Mouse (Mus musculus) mouse embryonic stem cell (cell line): ENCODE results near the gene Rapgef4.
"Not testable (repeated sequence)": the region's sequence is repeated elsewhere in the genome, so short reads cannot be mapped to it uniquely, and the experiment has no call there.

ENCODE experiments used
- in situ Hi-C, 2 experiments: fragments of 300-500 bp; cut with MboI; formaldehyde crosslinking; loops; 1 replicate in 1 of 2; 3 replicates in 1 of 2; pipeline ENCODE4 v1.14.3; 2019 to 2020; ENCODE audit warnings: low sequenced_read_pairs in 2 of 2, low pct_unique_long_range_greater_than_20kb in 1 of 2, mixed read lengths in 1 of 2; ENCODE audit not compliant: unreplicated experiment in 1 of 2

Gene Rapgef4

DNA sequence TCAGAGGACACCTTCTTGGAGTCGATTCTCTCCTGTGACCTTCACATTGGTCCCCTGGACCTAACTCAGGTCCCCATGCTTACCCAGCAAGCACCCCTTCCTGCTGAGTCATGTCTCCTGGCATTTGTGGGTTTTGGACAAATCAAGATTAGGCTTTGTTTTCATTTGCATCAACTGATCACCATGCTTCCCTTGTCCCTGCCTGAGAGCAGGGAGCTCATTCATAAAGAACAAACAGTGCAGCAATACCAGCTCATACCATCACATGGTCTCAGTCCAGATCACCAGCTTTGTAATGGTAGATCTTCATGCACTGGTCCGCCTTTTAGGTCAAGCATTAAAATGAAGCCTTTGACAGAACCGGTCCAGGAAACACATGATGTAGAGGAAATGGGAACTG, 144.7 kb downstream of the Rapgef4 start:
- in situ Hi-C loops, result no loop called here

DNA sequence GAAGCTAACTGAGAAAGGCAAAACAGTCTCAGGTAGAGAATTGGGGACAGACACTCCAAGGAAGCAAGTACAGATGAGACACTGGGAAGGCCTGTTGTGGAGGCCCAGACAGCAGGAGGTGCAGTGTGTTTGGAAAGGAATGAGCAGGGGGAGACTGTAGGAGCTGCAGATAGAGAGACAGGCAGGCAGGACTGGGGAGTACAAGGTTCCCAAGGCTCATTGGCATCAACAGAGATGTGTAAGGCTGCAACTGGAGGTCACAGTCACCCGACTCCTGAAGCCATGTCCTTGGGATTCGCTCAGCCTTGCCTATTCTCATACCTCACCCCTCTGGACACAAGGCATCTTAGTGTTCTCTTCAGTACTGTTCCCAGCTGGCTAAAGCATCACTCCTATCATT, 145.4 kb downstream of the Rapgef4 start:
- in situ Hi-C loops, result no loop called here

DNA sequence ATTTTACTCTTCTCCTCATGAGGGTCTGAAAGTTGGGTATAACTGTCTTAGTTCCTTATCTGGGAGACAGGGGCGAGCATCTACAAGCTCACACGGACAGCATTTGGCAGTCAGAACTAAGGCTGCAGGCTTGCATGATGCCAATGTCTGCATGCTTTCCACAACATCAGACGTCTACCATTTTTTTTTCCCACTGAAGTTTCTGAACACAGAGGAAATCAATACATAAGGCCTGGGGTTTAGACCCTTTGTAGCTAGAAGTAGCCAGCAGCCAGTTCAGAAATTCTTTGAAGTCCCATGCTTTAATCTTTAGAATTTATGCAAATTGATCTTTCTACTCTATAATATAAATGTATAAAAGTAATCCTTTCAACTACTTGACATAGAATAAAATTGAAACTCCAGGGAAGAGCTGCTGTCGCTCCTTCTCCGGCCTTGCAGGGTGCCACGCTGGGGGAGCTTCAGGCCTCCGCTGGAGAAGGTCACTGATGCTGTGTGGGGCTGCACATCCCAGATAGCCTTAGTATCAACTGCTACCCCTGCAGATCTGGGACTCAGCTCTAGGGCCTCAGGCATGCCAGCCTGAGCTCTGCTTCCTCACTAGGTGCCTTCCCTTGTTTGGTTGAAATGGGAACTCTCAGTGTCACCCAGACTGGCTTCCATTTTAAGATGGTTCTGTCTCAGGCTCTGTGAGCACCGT, 148.7 kb downstream of the Rapgef4 start:
- in situ Hi-C loops, result no loop called here

DNA sequence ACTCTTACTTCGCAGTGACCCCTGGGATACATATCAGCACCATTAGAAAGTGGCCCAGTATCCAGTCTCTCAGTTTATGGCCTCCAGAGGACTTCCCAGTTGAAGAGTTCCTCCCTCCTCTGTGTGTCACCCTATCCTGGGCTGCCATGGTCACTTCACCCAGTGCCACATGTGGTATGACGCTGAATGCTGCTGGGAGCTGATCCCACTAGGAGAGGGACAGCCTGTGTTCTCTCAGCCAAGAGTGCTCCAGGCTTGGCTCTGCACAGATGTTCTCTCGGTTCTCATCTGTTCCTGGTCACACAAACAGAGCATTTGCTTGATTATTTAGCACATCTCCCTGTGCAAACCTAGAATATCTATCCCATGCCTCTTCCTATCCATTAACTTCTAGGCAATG, 151.2 kb downstream of the Rapgef4 start:
- in situ Hi-C loops, result no loop called here

DNA sequence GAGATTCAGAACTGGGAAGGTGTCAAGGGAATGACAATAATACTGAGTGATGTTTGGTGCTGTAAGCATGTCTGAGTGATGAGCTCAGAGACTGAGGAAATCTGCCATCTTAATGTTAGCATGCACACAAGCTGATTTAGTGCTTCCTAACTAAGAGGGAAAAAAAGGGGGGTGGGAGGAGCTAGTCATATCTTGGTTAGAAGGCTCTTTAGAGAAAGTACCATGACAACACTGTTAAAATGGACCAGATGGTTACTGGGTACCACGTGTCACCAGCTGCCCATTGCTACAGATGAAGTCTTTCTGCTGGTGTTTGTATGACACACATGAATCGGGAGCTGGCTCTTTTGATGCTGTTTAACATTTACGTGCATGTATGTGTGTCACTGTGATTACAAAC, 155.0 kb downstream of the Rapgef4 start:
- in situ Hi-C loops, result no loop called here

DNA sequence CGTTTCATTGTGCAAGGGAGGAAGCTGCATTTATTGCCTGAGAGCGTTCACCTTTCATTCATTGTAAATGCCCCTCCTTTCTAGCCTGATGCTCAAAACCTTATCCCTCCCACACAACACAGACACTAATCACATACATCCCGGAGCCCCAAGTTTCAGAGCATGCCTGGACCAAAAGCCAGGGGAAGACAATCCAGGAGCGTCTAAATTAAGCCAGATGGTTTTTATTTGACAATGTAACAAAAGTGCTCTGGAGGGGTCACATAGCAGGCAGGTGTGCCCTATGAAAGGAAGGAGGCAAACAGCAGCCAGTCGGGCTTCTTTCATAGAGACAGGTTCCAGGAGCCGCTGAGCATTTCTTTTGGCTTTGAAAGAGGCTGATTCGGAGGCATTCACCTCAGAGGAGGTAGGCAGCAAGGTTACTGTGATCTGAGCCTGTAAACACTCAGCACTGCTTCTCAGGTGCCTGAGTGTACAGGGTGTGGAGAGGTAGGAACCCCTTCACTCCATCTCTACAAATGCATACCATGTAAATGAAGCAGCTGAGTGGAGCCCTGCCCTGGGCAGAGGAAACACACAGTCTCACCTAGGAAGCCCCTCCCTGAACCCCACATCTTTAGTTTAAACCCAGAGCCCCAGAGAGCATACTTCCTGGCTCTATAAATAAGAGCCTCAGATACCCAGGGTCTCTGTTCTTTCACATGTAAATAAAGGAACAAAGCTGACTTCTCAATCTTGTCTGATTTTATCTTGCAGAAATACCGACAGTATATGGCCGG, 155.6 kb downstream of the Rapgef4 start:
- in situ Hi-C loops, result no loop called here

DNA sequence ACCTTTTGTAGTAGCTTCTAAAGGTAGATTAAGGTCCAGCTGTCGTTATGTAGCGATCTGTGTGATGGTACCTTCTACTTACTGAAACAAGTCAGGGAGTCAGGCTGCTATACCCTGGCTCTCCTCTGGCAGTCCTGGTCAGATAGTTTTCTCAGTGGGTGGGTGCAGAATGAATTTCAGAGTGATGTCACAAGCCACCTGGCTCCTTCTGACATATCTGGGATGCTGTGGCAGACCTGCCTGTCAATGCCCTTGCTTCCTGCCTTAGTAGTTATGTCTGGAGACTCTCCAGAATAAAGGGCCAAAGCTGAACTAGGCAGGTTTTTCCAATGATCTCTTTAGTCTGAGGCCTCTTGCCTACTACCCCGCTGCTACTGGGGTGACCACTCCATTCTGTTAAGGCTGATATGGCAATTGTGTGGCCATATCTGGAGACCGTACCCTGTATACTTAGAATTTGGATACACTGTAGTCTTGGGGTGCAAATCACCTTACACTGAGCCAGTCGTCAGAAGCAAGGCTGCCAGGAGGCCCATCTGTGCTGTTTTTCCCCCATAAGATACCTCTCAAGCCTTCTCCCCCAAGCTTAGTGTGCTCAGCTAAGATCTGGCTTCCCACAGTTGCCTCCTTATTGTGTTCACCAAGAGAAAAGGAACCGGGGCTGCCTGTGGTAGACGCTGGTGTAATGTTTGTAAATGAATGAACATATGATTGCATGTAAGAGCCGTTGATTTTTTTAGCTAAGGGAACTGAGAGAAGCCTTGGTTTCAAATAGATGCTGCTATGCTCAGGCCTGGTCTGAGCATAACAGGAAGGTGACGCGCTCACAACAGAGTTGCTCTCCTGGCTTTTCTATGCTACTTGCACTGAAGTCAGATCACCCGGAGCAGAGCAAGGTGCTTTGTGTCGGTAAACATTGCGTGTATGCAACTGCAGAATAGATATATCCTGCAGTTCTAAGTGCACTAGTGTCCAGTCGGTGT, 159.1 kb downstream of the Rapgef4 start:
- in situ Hi-C loops, result no loop called here

DNA sequence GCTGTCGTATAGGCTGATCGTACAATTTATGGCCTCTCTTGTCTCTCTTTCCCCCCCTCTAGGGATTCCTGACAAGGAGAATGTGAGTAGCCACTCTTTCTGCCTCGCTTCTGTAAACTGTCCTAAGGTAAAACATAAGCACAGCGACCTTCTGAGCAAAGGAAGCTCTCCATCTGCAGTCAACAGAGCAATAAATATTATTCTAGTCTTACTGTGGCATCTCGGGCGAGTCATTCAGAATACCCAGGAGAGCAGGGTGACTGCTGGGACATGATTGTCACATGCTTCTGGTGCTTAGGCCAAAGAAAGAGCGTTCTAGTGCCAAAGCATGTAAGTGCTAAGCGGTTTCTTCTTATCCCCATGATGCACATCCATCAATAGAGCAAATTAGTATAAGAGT, 160.1 kb downstream of the Rapgef4 start:
- in situ Hi-C loops, result no loop called here

DNA sequence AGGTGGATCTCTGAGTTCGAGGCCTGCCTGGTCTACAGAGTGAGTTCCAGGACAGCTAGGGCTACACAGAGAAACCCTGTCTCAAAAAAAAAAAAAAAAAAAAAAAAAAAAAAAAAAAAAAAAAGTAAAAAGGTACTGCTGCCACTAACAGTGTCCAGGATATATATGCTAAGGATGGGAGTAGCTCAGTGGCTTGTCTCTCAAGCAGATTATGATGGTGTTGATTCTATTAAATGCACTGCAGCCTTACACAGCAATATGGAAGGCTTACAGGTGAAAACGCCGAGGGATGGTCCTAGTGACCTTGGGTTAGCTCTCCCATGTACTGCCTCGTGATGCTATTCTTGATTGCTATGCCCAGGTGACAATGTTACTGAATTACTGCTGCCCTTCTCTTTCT, 160.7 kb downstream of the Rapgef4 start:
- in situ Hi-C loops, result not testable (repeated sequence)

DNA sequence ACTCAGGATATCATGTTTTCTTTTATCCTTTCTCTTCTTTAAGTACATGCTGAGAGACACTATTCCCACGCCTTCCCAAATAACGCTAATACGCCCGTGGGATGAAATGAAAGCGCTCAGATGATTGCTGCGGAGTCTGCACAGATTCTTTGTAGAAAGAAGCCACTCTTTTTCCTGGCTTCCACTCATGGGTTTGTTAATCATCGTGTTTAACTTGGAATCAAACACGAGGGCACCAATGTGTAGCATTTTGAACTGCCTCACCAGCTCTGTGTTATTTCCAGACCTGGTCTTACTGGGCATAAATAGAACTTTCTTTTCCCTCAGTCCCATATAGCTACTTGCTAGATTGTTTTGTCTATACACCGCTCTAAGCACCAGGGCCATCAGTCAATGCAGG, 162.4 kb downstream of the Rapgef4 start:
- in situ Hi-C loops, result no loop called here

DNA sequence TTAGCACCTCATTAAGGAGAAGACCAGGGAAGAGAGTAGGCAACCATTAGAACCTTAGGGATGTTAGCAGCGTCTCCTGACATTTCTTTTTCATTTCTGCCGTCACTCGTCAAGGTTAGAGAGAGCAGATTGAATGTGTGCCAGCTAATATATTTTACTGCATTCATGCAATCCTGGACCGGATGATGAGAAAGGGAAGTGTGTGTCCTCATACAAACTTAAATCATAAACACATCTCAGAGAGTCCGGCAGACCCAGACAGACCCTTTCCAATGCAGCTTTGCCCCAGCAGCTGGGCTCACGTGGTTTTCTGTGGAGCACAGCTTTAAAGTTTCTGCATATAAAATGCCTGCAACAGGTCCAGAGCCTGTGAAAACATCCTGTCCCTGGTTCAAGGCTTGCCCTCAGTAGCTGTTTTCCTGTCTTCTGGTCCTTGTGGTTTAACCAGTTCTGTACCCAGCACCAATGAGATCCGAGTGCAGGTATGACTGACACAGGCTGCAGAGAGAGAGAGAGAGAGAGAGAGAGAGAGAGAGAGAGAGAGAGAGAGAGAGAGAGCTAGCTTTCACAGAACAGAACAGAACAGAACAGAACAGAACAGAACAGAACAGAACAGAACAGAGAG, 163.6 kb downstream of the Rapgef4 start:
- in situ Hi-C loops, result no loop called here

DNA sequence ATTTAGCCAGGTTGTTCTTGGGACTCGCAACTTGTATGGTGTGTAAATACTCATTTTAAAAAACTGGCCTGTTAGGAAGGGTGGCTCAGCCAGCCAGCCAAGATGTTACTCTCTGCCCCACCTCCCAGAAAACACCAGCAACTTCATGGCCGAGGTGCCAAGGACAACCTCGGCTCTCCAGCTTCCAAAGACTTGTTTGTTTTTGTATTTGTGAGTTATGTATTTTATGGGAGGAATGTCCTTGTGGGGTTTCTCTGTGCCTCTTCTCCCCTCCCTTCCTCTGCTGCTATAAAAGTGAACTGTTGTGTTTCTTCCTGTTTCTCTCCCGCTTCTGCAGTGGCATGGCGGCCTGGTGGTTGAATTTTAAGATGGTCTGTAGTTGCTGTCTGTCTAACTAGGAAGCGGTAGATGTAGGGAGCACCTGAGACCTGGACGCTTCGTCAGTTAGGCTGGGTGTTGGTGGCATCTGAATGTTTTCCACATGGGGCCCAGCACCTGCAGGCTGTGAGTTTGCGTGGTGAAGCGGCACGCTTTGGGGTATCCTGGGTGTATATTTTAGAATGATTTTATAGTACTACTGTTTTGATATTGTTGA, 164.3 kb downstream of the Rapgef4 start:
- in situ Hi-C loops, result no loop called here

DNA sequence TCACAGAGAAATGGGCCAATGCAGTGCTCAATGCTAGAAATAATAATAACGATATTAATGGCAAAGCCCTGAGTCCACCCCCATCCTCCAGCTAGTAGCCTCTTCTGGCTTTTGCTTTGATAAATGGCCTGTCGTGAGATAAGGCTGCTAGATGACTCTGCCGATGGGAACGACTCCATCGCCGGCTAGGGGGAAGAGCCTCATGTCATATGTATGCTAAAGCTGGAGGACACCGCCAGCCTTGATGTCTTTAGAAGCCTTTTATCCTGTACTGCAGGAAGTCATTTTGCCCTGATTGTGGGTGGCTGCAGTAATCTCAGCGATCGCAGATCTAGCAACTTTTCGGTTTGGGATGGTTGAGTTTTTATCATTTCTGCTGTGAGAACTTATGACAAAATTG, 165.0 kb downstream of the Rapgef4 start:
- in situ Hi-C loops, result no loop called here

DNA sequence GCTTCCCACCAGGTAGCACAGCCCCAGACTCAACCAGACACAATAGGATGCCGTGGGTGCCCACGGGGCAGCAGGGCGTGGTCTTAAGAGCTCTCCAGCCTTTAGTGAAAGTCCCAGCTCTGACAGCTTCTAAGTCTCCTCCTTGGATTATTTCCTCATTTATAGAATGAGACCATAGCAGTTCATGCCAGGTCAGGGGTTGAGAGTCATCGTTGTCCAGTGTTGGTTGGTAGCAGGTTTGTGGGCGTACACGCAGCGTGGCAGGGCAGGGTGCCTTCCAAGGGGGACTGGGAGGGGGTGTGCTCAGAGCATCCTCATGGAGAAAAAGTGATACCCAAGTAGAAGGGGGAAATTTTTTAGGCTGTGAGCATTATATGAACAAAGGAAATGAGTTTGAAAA, 166.2 kb downstream of the Rapgef4 start:
- in situ Hi-C loops, result no loop called here

DNA sequence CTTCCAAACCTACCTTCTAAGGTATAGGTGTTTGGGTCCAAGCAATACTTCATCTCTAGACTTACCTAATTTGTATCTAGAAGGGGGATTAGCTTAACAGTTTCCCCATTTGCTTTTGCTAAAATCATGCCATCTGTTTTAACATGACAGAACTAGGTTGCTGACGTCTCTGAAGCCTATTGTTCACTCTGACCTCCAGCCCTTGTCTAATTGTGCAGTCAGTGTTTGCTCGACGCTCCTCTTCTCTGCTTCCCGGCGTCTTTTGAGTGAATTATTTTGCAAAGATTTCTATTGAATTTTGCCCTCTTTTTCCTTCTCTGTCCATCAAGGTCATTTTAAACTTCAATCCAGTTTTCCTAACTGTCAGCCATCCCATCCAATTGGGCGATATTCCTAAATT, 166.7 kb downstream of the Rapgef4 start:
- in situ Hi-C loops, result no loop called here

DNA sequence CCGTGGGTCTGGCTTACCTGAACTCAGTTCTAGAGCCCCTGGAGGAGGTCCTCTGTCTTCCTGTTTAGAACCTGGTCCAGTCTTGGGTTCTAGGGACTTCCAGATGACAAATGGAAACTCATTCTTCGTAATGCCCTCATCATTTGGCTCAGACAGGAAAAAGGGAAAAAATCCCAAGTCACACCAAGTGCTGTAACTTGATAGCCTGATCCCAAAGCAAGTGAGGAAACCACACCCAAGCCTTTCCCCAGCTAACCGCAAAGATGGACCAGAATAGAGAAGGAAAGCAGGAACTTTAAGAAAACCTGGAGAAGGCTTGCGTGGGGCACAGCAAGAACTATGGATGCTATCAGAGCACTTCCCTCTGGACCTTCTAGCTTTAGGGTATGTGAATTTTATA, 167.6 kb downstream of the Rapgef4 start:
- in situ Hi-C loops, result no loop called here

DNA sequence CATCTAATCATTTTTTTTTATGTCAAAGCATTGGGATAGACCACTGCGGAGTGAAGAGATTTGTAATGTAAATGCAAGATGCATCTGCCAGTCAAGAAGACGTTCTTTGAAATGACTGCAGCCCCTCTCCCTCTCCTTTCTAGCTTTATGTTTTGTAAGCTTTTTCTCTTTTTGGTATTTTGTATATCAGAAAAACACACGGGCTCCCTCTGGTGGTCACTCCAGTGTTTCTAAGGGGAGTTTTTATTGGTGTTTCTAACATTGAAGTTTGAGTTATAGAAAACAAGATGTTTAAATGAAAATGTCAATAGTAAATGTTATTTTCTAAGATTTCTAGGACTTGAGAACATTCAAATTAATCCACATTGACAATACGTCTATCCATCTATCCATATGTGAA, 168.0 kb downstream of the Rapgef4 start:
- in situ Hi-C loops, result no loop called here

DNA sequence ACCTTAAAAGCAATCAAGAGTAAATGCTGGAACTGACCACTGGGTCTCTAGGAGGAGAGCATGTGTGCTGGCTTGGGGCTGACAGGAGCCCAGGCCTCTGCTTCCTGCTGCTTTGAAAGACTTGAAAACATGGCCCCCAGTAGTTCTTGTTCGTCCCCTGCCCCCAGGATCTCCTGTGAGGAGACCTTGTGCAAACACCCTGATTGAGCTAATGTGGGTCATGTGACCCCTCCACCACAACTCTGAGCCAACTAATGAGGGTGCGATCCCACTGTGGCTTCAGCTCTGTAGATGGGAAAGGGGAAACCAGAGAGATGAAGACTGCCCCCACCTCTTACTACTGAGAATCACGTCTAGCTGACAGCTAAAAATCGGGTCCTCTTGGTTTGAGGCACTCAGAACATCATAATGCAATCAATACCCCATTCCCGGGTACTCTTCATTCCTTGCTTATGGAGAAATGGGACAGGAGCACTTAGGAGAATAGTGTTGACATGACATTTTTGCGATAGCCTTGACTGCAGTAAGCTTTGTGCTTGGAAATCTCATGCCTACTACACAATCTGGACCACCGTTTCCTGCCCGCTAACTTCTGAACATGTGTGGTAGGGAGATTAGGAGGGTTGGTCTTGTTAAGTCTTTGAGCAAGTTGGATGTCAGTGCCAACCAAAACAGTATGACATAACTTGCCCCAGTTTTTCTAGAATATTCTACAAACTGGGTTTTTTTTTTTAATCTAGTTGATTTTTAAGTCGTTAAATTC, 170.9 kb downstream of the Rapgef4 start:
- in situ Hi-C loops, result no loop called here
